Mouse (Mus musculus): ENCODE results near the gene Edc4. TPM values are rescaled to one million over a fixed set of nuclear protein-coding genes. Genes with fewer than 3 reads are reported as not detected.

Gene Edc4
- total RNA-seq, 2 experiments from 2014 or later, result 19.7 TPM

GRCm38 (mm10) chr8:105935105-105935504 is 54.4 kb downstream of the Edc4 start:
- DNase-seq, result no peak
- Histone ChIP-seq H3K4me3 (no peak overlapping the region), H3K27ac (no peak overlapping the region)
- no peak for TF ChIP-seq CTCF (IDR thresholded peaks at IDR 0.05)
- intact Hi-C loops (cut with DNase I), result loop anchor here (5.0 kb wide), 1 partner anchor 77 kb away; the partner anchor contains the start of gene Ddx28

DNA sequence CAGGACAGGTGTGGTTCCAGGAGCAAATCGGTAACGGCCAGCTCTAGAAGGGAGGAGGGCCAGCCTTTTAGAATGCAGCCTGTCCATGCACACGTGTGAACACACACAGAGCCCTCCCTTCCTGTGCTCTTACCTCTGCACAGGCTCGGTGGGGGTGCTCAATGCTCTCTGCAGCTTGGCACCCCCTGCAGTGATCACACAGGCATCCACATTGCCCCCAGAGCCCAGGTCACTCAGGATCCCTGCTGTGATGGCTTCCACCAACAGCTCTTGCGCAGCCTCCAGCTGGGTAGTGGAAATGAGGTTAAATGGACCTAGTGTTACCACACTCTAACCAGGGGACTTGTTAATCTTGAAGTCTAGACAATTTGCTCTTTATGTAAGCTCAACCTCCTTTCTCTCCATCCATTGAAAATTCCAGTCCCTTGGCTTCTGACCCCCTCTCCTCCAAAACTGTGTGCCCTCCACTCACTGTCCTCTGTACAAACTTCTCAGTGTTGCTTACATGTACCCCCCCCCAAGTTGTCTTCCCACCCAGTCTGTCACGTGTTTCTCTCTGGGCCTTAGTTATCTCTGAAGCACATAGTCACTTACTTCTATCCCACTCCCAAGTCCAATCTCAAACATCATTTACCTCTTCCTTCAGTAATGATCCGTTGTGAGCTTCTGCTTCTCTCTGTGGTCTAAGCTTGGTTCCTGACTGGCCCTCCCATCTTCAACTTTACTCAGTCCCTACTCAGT is 55.4 kb downstream of the Edc4 start:
- peak overlapping the region; percentile 86 for H3K4me3 ChIP-seq
- peak overlapping the region; percentile 94 for H3K27ac ChIP-seq
- DNase-seq, result no peak
- TF ChIP-seq CTCF (IDR thresholded peaks at IDR 0.05), result no peak
- intact Hi-C loops (cut with DNase I), result loop anchor here (5.0 kb wide), 1 partner anchor 76 kb away; the partner anchor contains the start of gene Ddx28

DNA sequence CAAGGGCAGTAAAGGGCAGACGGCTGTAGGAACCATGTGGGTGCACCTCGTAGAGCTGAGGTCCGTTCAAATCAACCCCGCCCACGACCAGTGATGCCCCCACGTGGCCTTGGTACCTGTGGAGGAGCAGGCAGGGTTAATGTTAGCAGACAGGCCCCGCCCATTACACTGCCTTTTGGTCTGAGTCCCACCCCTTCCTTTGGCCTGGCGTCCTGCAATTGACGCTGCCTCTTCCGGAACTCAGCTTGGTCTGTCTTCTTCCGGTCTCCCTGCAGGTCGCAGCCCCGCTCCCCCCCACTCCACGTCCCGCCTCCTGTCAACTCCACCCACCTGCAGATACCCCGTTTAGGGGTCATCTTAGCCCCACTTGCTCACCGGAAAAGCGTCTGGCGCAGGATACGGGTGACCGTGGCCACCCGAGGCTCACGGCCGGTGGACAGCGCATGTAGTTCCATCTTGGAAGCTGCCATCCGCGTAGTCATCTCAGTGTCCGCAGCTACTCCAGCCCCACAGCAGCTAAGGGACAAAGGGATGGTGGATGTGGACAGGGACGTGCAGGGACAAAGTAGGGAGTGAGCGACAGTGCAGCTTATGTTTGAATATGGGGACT is 56.3 kb downstream of the Edc4 start:
- H3K4me3 ChIP-seq, result peak overlapping the region; percentile 86
- intact Hi-C loops (cut with DNase I), result loop anchor here (5.0 kb wide), 1 partner anchor 75 kb away; the partner anchor contains the start of gene Ddx28
- peak overlapping the region; percentile 94 for H3K27ac ChIP-seq
- DNase-seq, result peak; percentile 92
- no peak for TF ChIP-seq CTCF (IDR thresholded peaks at IDR 0.05)

DNA sequence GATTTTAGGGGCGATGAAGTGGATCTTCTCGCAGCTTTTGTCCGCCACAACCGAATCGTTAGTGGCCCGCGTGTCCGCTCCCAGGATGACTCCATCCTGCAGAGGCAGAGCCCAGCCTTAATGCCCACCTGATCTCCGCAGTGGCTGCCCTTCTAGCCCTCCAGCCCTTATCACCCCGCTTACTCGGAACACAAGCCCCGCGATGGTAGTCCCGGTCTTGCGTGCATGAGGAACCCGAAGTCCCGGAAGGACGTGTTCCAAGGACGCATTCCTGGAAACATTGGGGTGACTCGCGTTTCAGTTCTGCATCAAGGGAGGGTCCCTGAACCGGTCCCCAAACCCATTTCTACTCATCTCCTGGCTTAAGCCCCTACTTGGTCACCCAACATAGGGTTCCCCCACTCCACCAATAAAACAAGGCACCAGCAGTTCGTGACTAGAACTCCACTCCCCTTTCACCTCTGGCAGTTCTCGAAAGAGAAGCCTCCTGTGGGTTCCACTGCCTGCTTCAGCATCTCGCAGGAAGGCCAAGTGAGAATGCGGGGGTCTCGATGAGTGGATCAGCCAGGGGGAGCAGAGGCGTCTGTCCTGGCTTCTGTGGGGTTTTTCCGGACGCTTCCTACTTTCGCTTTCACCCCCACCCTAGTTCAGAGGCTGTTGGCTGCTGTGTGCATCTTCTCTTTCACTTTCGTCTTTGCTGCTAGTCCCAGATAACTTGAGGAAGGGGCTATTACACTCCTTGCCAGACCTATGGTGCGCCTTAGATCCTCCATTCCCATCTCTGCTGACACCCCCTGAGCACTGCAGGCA is 57.0 kb downstream of the Edc4 start:
- no peak for TF ChIP-seq CTCF (IDR thresholded peaks at IDR 0.05)
- peak; percentile 63 for DNase-seq
- intact Hi-C loops (cut with DNase I), result loop anchor here (5.0 kb wide), 1 partner anchor 75 kb away; the partner anchor contains the start of gene Ddx28
- Histone ChIP-seq H3K27ac (peak overlapping the region; percentile 94), H3K4me3 (peak overlapping the region; percentile 86)

GRCm38 (mm10) chr8:105938306-105938669 is 57.6 kb downstream of the Edc4 start, which contains the start of gene Psmb10:
Gene Psmb10 (minus strand): TSS chr8:105938444.
- no peak for DNase-seq
- H3K4me3 ChIP-seq, result peak within 1 kb of the TSS; percentile 86
- intact Hi-C loops (cut with DNase I), result loop anchor here (5.0 kb wide), 1 partner anchor 74 kb away; the partner anchor contains the start of gene Ddx28

GRCm38 (mm10) chr8:105942026-105942425 is 61.3 kb downstream of the Edc4 start:
- Histone ChIP-seq H3K4me3 (no peak overlapping the region), H3K27ac (no peak overlapping the region)
- TF ChIP-seq CTCF (IDR thresholded peaks at IDR 0.05), result no peak
- DNase-seq, result no peak
- intact Hi-C loops (cut with DNase I), result no loop called here

More at GRCm38 (mm10) chr8:105938306-105938669, 57.6 kb downstream of the Edc4 start, which contains the start of gene Psmb10:
- TF ChIP-seq CTCF (IDR thresholded peaks at IDR 0.05), result no peak; the same call in 1 of the 2 replicates
- peak within 1 kb of the TSS; percentile 94 for H3K27ac ChIP-seq

DNA sequence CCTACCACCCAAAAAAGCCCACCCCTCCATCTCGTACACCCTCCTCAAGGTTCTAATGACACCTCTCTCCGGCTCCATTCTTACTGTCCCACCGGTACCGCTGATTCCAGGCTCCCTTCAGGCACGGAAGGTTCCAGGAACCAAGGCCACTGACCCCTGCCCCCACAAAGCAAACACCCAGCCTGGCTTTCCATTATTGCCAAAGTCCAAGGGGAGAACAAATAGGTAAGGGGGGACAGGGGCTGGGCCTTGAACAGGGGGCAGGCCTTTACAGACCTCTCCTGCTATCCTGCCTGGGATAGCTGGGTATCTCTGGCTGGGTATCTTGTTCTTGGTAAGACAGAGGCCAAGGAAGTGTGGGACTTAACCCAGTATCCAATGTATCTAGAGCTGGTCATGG is 61.9 kb downstream of the Edc4 start:
- no peak overlapping the region for H3K4me3 ChIP-seq
- intact Hi-C loops (cut with DNase I), result no loop called here
- no peak overlapping the region for H3K27ac ChIP-seq
- no peak for DNase-seq
- no peak for TF ChIP-seq CTCF (IDR thresholded peaks at IDR 0.05)

- DNase-seq, result no peak
- no peak within 1 kb of the TSS for H3K4me3 ChIP-seq
- intact Hi-C loops (cut with DNase I), result no loop called here
- H3K27ac ChIP-seq, result no peak within 1 kb of the TSS
- no peak for TF ChIP-seq CTCF (IDR thresholded peaks at IDR 0.05)
Observed at GRCm38 (mm10) chr8:105943321-105943739, 62.6 kb downstream of the Edc4 start, which contains the start of gene Lcat. Gene Lcat (minus strand): TSS chr8:105943382.

Other genes starting within 250 kb of the Edc4 start
- gene Ctcf, start 244.3 kb upstream of the Edc4 start, total RNA-seq (2021), result 10 to 100 TPM; 33.2 to 42.6 TPM
- under 1 TPM in 1 of 2 experiments, not detected in 1; 0.75 TPM for gene Agrp, start 243.5 kb upstream of the Edc4 start, total RNA-seq (2021)
- gene Carmil2, start 194.6 kb upstream of the Edc4 start, total RNA-seq (2021), result under 1 TPM in 1 of 2 experiments, not detected in 1; 0.17 TPM
- gene Acd, start 179.8 kb upstream of the Edc4 start, total RNA-seq (2021), result 1 to 10 TPM; 4.2 to 5.3 TPM
- 1 to 10 TPM; 5.0 to 6.0 TPM for gene Pard6a, start 179.7 kb upstream of the Edc4 start, total RNA-seq (2021)
- gene 4933405L10Rik, start 173.2 kb upstream of the Edc4 start, total RNA-seq (2021), result not detected
- under 1 TPM; 0.47 to 0.69 TPM for gene Enkd1, start 172.7 kb upstream of the Edc4 start, total RNA-seq (2021)
- gene Gfod2, start 122.2 kb upstream of the Edc4 start, total RNA-seq (2021), result 1 to 10 TPM; 7.2 to 7.4 TPM
- gene Ranbp10, start 53.5 kb upstream of the Edc4 start, total RNA-seq (2021), result 10 to 100 TPM; 23.0 to 24.3 TPM
- not detected for gene Tsnaxip1, start 53.1 kb upstream of the Edc4 start, total RNA-seq (2021)
- 1 to 10 TPM; 1.0 to 1.8 TPM for gene Cenpt, start 27.6 kb upstream of the Edc4 start, total RNA-seq (2021)
- 10 to 100 TPM; 21.9 to 25.0 TPM for gene Thap11, start 25.7 kb upstream of the Edc4 start, total RNA-seq (2021)
- gene Nutf2, start 20.3 kb upstream of the Edc4 start, total RNA-seq (2021), result 10 to 100 TPM; 39.2 to 43.4 TPM
- gene Nrn1l, start 12.7 kb downstream of the Edc4 start, total RNA-seq (2021), result under 1 TPM in 1 of 2 experiments, not detected in 1; 0.95 TPM
- gene Pskh1, start 19.6 kb downstream of the Edc4 start, total RNA-seq (2021), result 10 to 100 TPM; 11.3 to 12.8 TPM
- gene Ctrl, start 53.0 kb downstream of the Edc4 start, total RNA-seq (2021), result not detected
- gene Psmb10, start 57.6 kb downstream of the Edc4 start, total RNA-seq (2021), result 10 to 100 TPM; 17.9 to 26.1 TPM
- gene Lcat, start 62.5 kb downstream of the Edc4 start, total RNA-seq (2021), result under 1 TPM; 0.23 to 0.33 TPM
- 10 to 100 TPM in 1 of 2 experiments, 1 to 10 TPM in 1; 9.1 to 14.3 TPM for gene Slc12a4, start 85.2 kb downstream of the Edc4 start, total RNA-seq (2021)
- gene Dpep3, start 98.5 kb downstream of the Edc4 start, total RNA-seq (2021), result under 1 TPM in 1 of 2 experiments, not detected in 1; 0.17 TPM
- gene Dus2, start 110.5 kb downstream of the Edc4 start, total RNA-seq (2021), result 10 to 100 TPM in 1 of 2 experiments, 1 to 10 TPM in 1; 9.0 to 11.5 TPM
- not detected for gene Dpep2nb, start 125.1 kb downstream of the Edc4 start, total RNA-seq (2021)
- gene Ddx28, start 131.0 kb downstream of the Edc4 start, total RNA-seq (2021), result 10 to 100 TPM; 10.4 to 10.7 TPM
- 10 to 100 TPM; 24.9 to 28.7 TPM for gene Nfatc3, start 178.0 kb downstream of the Edc4 start, total RNA-seq (2021)